Mouse (Mus musculus) kidney, postnatal 0 days (tissue): ENCODE data around the gene Stat1. TPM values are rescaled to one million over a fixed set of nuclear protein-coding genes. Genes with fewer than 3 reads are reported as not detected.

ENCODE experiments used
- ATAC-seq: fragments of 200-750 bp; cut with Nextera tagmentation; replicated peaks from 2 replicates; pipeline ENCODE4 v1.8.0; 2017; ENCODE audit warnings: low read depth, moderate number of reproducible peaks, moderate TSS enrichment, moderate library complexity; ENCODE audit not compliant: low FRiP score
- DNase-seq: peaks from one replicate; pipeline ENCODE4 v3.0.0-alpha.2; 2016; ENCODE audit warnings: low spot score
- H3K27ac ChIP-seq: fragments of 300-500 bp; sonication (generic); 2 replicates; pipeline ENCODE4 v1.5.1; 2014; ENCODE audit warnings: mild to moderate bottlenecking
- H3K27me3 ChIP-seq: fragments of 300-500 bp; sonication (generic); 2 replicates; pipeline ENCODE4 v1.6.1; 2014; ENCODE audit warnings: low read length, mixed read lengths; ENCODE audit not compliant: insufficient read depth
- H3K36me3 ChIP-seq: fragments of 300-500 bp; sonication (generic); 2 replicates; pipeline ENCODE4 v1.6.1; 2014; ENCODE audit warnings: low read length, mixed read lengths; ENCODE audit not compliant: insufficient read depth
- H3K4me1 ChIP-seq: fragments of 300-500 bp; sonication (generic); replicated peaks from 2 replicates; pipeline ENCODE4 v1.6.1; 2014; ENCODE audit warnings: antibody characterized with exemption, low read length, mixed read lengths; ENCODE audit not compliant: insufficient read depth
- H3K4me2 ChIP-seq: fragments of 300-500 bp; sonication (generic); 2 replicates; pipeline ENCODE4 v1.6.1; 2014; ENCODE audit warnings: mild to moderate bottlenecking, low read length, moderate library complexity, mixed read lengths
- H3K4me3 ChIP-seq: fragments of 300-500 bp; sonication (generic); replicated peaks from 2 replicates; pipeline ENCODE4 v1.5.1; 2014; ENCODE audit warnings: low read depth, low read length
- H3K9ac ChIP-seq: fragments of 300-500 bp; sonication (generic); 2 replicates; pipeline ENCODE4 v1.6.1; 2014; ENCODE audit warnings: low read depth, low read length
- H3K9me3 ChIP-seq: fragments of 300-500 bp; sonication (generic); replicated peaks from 2 replicates; pipeline ENCODE4 v1.6.1; 2016; ENCODE audit warnings: low read length, inconsistent platforms, mixed read lengths
- CTCF ChIP-seq: IDR thresholded peaks from 2 replicates; pipeline ENCODE4 v1.5.1; 2016; ENCODE audit warnings: antibody characterized with exemption, low read depth, mild to moderate bottlenecking, moderate library complexity
- WGBS: fragments of 180-500 bp; shearing (Covaris S2); extraction: QIAGEN DNeasy Blood & Tissue Kit; methylation state at CpG from one replicate; pipeline ENCODE4 v1.1.7; 2014; 5-methylcytosine and 5-hydroxymethylcytosine counted together
- polyA plus RNA-seq: library from polyadenylated mRNA; unstranded; fragments of >200 nt; fragmentation: Nextera tagmentation; extraction: Ambion mirVana; gene quantifications from 2 replicates; pipeline ENCODE4 v1.2.1, GENCODE M21; 2015

Gene Stat1
- polyA plus RNA-seq, result 32.4 and 36.9 TPM in 2 replicates

- Histone ChIP-seq H3K9me3 (no peaks in the 10 kb centered on the region), H3K9ac (peak within 1 kb of the TSS; percentile 81), H3K4me3 (peak within 1 kb of the TSS; percentile 95), H3K27me3 (no peaks in the 10 kb centered on the region), H3K4me2 (peak within 1 kb of the TSS; percentile 91), H3K4me1 (peaks cover 7% of the 10 kb centered on the region; the same call in 1 of the 2 replicates), H3K36me3 (no peaks in the 10 kb centered on the region), H3K27ac (peak within 1 kb of the TSS; percentile 63)
- peak; percentile 45 for TF ChIP-seq CTCF
- DNase-seq, result peak; percentile 95
- 4% methylated on average over 37 of the region's 37 CpGs for WGBS
- ATAC-seq, result peak; percentile 95
Observed at GRCm38 (mm10) chr1:52118860-52119591, at the start of gene Stat1. TSS of gene Stat1 (plus strand) at chr1:52119440.

- WGBS, result 25% methylated on average over 10 of the region's 10 CpGs
- ATAC-seq (no peak), DNase-seq (peak; percentile 17)
- H3K4me3 ChIP-seq, result no peak overlapping the region
- H3K27me3 ChIP-seq, result no peaks in the 10 kb centered on the region
- no peaks in the 10 kb centered on the region for H3K36me3 ChIP-seq
- no peaks in the 10 kb centered on the region for H3K4me1 ChIP-seq
- no peak overlapping the region for H3K4me2 ChIP-seq
- no peak for TF ChIP-seq CTCF
- no peak overlapping the region for H3K9ac ChIP-seq
- no peaks in the 10 kb centered on the region for H3K9me3 ChIP-seq
- H3K27ac ChIP-seq, result no peak overlapping the region
Observed at GRCm38 (mm10) chr1:52079724-52080367, 39.4 kb upstream of the Stat1 start.

DNA sequence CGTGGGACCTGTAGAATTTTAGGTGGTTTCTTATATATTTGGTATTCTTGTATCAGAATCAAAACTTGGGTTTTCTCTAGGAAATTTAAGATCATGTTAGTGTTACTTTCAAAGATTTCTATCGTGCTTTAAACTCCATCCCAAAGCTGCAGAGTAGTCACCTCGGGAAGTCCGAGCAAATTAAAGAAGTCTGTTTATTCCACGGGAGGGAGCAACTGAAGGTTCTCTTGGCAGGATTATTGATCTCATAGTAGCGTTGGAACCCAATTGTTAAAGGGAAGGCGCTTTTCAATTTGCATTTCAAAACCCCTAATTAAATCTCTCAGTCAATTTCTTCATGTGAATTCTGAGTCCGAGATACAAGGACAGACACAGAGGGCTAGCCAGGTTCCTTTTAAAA lies 38.9 kb upstream of the Stat1 start:
- Histone ChIP-seq H3K27ac (no peak overlapping the region), H3K4me2 (no peak overlapping the region)

DNA sequence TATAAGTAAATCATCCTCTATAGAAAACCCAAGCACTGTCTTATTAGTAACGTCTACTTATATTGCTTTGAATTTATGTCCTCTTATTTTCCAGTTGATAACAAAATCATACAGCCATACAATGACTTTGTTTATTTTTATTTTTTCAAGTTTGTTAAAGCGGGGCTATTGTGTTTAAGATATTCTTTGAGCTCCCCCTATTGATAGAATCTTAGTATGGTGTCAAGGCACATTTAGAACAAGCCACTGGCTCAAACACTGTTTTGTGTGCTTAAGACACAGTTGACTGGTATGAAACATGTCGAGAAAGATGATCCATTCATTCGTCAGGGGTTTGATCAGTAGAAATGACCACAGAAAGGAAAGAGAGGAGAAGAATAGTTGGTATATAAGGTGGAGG lies 33.0 kb upstream of the Stat1 start:
- no peak overlapping the region for H3K4me3 ChIP-seq
- H3K4me1 ChIP-seq, result no peaks in the 10 kb centered on the region
- no peak overlapping the region for H3K9ac ChIP-seq
- no peak overlapping the region for H3K27ac ChIP-seq
- no peak for ATAC-seq
- DNase-seq, result peak; percentile 59
- no peaks in the 10 kb centered on the region for H3K27me3 ChIP-seq
- WGBS, result 22% methylated on average over 4 of the region's 4 CpGs
- no peaks in the 10 kb centered on the region for H3K36me3 ChIP-seq
- TF ChIP-seq CTCF, result peak; percentile 69
- H3K9me3 ChIP-seq, result no peaks in the 10 kb centered on the region
- H3K4me2 ChIP-seq, result no peak overlapping the region

More for the DNA sequence above, 38.9 kb upstream of the Stat1 start:
- no peak for ATAC-seq
- WGBS, result 30% methylated on average over 8 of the region's 8 CpGs
- H3K9ac ChIP-seq, result no peak overlapping the region
- H3K4me3 ChIP-seq, result no peak overlapping the region
- no peak for DNase-seq
- H3K36me3 ChIP-seq, result no peaks in the 10 kb centered on the region
- H3K27me3 ChIP-seq, result no peaks in the 10 kb centered on the region
- H3K4me1 ChIP-seq, result no peaks in the 10 kb centered on the region
- TF ChIP-seq CTCF, result no peak
- H3K9me3 ChIP-seq, result no peaks in the 10 kb centered on the region

DNA sequence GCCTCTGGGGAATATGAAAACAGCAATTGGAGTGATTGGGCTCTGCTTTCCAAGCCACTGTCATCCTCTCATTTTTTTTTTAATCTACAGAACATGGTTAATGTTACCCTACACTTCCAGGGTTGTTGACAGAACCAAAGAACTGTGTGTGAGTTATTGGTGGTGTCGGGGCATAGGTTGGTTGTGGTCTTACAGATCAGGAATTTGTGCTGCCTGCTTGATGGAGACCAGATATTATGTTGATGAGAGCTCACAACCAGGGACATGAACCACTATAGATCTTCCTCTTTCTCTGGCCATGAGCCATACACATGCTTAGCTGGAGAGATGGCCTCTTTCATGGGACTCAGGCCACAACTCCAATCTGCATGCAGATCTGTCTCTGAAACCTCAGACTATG lies 32.1 kb upstream of the Stat1 start:
- Histone ChIP-seq H3K4me2 (no peak overlapping the region), H3K4me3 (no peak overlapping the region), H3K9ac (no peak overlapping the region), H3K4me1 (no peaks in the 10 kb centered on the region), H3K27ac (no peak overlapping the region), H3K36me3 (no peaks in the 10 kb centered on the region), H3K27me3 (no peaks in the 10 kb centered on the region), H3K9me3 (no peaks in the 10 kb centered on the region)
- TF ChIP-seq CTCF, result no peak
- ATAC-seq (no peak), DNase-seq (no peak)
- WGBS, result 88% methylated on average over 1 of the region's 1 CpGs

DNA sequence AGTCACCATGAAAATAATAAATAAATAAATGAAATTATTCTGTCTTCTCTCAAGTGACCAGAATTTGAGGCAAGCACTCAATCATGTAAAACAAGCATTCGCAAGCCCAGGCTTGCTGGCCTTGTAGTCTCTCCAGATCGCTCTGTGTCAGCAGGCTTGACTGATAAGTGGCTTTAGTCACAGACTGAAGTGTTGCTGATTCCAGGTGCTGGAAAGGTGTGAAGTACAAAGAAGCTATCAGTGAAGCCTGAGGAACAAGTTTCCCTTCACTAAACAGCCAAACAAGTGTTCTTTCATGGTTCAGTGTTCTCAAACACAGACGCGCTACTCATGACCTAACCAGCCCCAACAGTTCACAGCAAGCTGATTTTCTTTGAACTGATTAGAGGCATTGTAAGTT lies 30.6 kb upstream of the Stat1 start:
- no peaks in the 10 kb centered on the region for H3K27me3 ChIP-seq
- no peak overlapping the region for H3K4me2 ChIP-seq
- ATAC-seq, result no peak
- no peaks in the 10 kb centered on the region for H3K36me3 ChIP-seq
- no peak overlapping the region for H3K27ac ChIP-seq
- H3K4me3 ChIP-seq, result no peak overlapping the region
- no peaks in the 10 kb centered on the region for H3K4me1 ChIP-seq
- no peak for DNase-seq
- TF ChIP-seq CTCF, result no peak
- whole genome bisulfite sequencing, result 64% methylated on average over 4 of the region's 4 CpGs
- no peak overlapping the region for H3K9ac ChIP-seq
- H3K9me3 ChIP-seq, result no peaks in the 10 kb centered on the region
